27 mouse cellular contexts compared by ENCODE assay signal in genomic region chr19:29674946-29675345, GRCm38 (mm10). TPM values are rescaled to one million over a fixed set of nuclear protein-coding genes. Genes with fewer than 3 reads are reported as not detected.
A peak's percentile ranks its signal among the peaks of the same experiment; 100 is the strongest.
DNase-seq lines count a peak whose midpoint lies in the region; ATAC-seq and TF ChIP-seq lines count a peak whose summit lies in the region.
"Had no signal": no experiment of that assay in that cellular context is flagged by ENCODE, and none has a peak within 500 bp of the region (broad histone marks: within the 10 kb centered on the region; RNA-seq: fewer than 3 reads in every experiment).

No protein-coding gene starts in this region.

- no peak for ATAC-seq in intestine, embryonic 16.5 days
- ATAC-seq in intestine, embryonic 15.5 days: no peak
- no peak for ATAC-seq in intestine, postnatal 0 days
- no peak for ATAC-seq in forebrain, embryonic 15.5 days (replicated peaks)
- ATAC-seq: CD4-positive, CD25-positive, alpha-beta regulatory T cell, adult 4 months; forebrain, embryonic 16.5 days; hindbrain, embryonic 16.5 days had no signal

- no peaks in the 10 kb centered on the region for H3K27me3 ChIP-seq in intestine, embryonic 16.5 days (replicated peaks; ENCODE audit: control insufficient read depth, insufficient read depth, low read length)
- no peaks in the 10 kb centered on the region for H3K27me3 ChIP-seq in intestine, embryonic 15.5 days (replicated peaks)
- H3K27me3 ChIP-seq in liver, adult 2 months (ENCODE audit: control insufficient read depth, insufficient read depth, low read length): no peaks in the 10 kb centered on the region
- no peaks in the 10 kb centered on the region for H3K27me3 ChIP-seq in intestine, postnatal 0 days (replicated peaks; ENCODE audit: control insufficient read depth, insufficient read depth, low read length)
- H3K27me3 ChIP-seq in forebrain, embryonic 15.5 days: no peaks in the 10 kb centered on the region
- H3K27me3 ChIP-seq: embryonic facial prominence, embryonic 15.5 days; hindbrain, embryonic 12.5 days had no signal

- DNase-seq in liver, adult 2 months (ENCODE audit: extremely low read depth, low read depth, low spot score): peak; percentile 33
- no peak for DNase-seq in liver
- DNase-seq in thymus, postnatal 4 days: no peak
- DNase-seq: adrenal gland, postnatal 25 days; B cell, adult 2 months; cerebellum, adult 11 months; cerebellum, adult 8-10 months; cerebellum, postnatal 14 days; embryo, embryonic 11 days; gastrocnemius, postnatal 10 days; heart, adult 18-20 months; heart, postnatal 10 days; heart, postnatal 4 days had no signal

- H3K9ac ChIP-seq in intestine, embryonic 16.5 days (ENCODE audit: low read depth, low read length): no peak overlapping the region
- H3K9ac ChIP-seq in intestine, embryonic 15.5 days: no peak overlapping the region
- H3K9ac ChIP-seq in liver, adult 2 months (ENCODE audit: low read depth, low read length): no peak overlapping the region
- H3K9ac ChIP-seq in intestine, postnatal 0 days (ENCODE audit: low read depth, low read length): no peak overlapping the region
- no peak overlapping the region for H3K9ac ChIP-seq in forebrain, embryonic 15.5 days (replicated peaks)
- H3K9ac ChIP-seq: embryonic facial prominence, embryonic 15.5 days; hindbrain, embryonic 12.5 days had no signal

- TF ChIP-seq CTCF in liver, adult 2 months (IDR thresholded peaks at IDR 0.05; ENCODE audit: low read depth, low read length): no peak
- TF ChIP-seq CTCF in intestine, postnatal 0 days (IDR thresholded peaks at IDR 0.05; ENCODE audit: low read depth): no peak

- peak overlapping the region; percentile 9; the same call in 1 of the 2 replicates for H3K27ac ChIP-seq in intestine, embryonic 16.5 days (ENCODE audit: low read length)
- no peak overlapping the region for H3K27ac ChIP-seq in intestine, embryonic 15.5 days
- peak overlapping the region; percentile 3; the same call in 1 of the 2 replicates for H3K27ac ChIP-seq in liver, adult 2 months (replicated peaks; ENCODE audit: insufficient read depth, low read depth, low read length)
- peak overlapping the region; percentile 63; the same call in 1 of the 2 replicates for H3K27ac ChIP-seq in intestine, postnatal 0 days (ENCODE audit: low read depth, low read length)
- no peak overlapping the region for H3K27ac ChIP-seq in forebrain, embryonic 15.5 days (replicated peaks)
- H3K27ac ChIP-seq: embryonic facial prominence, embryonic 15.5 days; heart, embryonic 10.5 days; hindbrain, embryonic 12.5 days had no signal

- no peaks in the 10 kb centered on the region for H3K9me3 ChIP-seq in intestine, embryonic 16.5 days (ENCODE audit: control insufficient read depth, low read length)
- H3K9me3 ChIP-seq in intestine, embryonic 15.5 days: no peaks in the 10 kb centered on the region
- H3K9me3 ChIP-seq in intestine, postnatal 0 days (ENCODE audit: control insufficient read depth): no peaks in the 10 kb centered on the region
- H3K9me3 ChIP-seq in forebrain, embryonic 15.5 days: no peaks in the 10 kb centered on the region
- H3K9me3 ChIP-seq: embryonic facial prominence, embryonic 15.5 days; G1E; heart, embryonic 10.5 days; hindbrain, embryonic 12.5 days had no signal

- WGBS in intestine, embryonic 16.5 days: 91% methylated on average over 7 of the region's 7 CpGs
- 90% methylated on average over 7 of the region's 7 CpGs for WGBS in intestine, embryonic 15.5 days
- 83% methylated on average over 7 of the region's 7 CpGs for WGBS in liver, adult 2 months
- WGBS in intestine, postnatal 0 days: 86% methylated on average over 7 of the region's 7 CpGs
- 95% methylated on average over 7 of the region's 7 CpGs for WGBS in forebrain, embryonic 15.5 days

- TF ChIP-seq POLR2A in liver, adult 2 months (IDR thresholded peaks at IDR 0.05; ENCODE audit: extremely low read depth, insufficient read depth, low read length): no peak

- H3K36me3 ChIP-seq in intestine, embryonic 16.5 days (ENCODE audit: control insufficient read depth, insufficient read depth, low read length): no peaks in the 10 kb centered on the region
- H3K36me3 ChIP-seq in intestine, embryonic 15.5 days: no peaks in the 10 kb centered on the region
- no peaks in the 10 kb centered on the region for H3K36me3 ChIP-seq in liver, adult 2 months (ENCODE audit: control insufficient read depth, insufficient read depth, low read length)
- no peaks in the 10 kb centered on the region for H3K36me3 ChIP-seq in intestine, postnatal 0 days (ENCODE audit: control insufficient read depth, insufficient read depth)
- H3K36me3 ChIP-seq in forebrain, embryonic 15.5 days: no peaks in the 10 kb centered on the region
- H3K36me3 ChIP-seq: embryonic facial prominence, embryonic 15.5 days; G1E; heart, embryonic 10.5 days; hindbrain, embryonic 12.5 days had no signal

- no peaks in the 10 kb centered on the region; the same call in 1 of the 2 replicates for H3K4me1 ChIP-seq in intestine, embryonic 16.5 days (ENCODE audit: control insufficient read depth, insufficient read depth, low read length)
- H3K4me1 ChIP-seq in intestine, embryonic 15.5 days (replicated peaks): no peaks in the 10 kb centered on the region
- H3K4me1 ChIP-seq in liver, adult 2 months (ENCODE audit: control insufficient read depth, insufficient read depth, low read length): peaks cover 6% of the 10 kb centered on the region; the same call in 1 of the 2 replicates
- H3K4me1 ChIP-seq in intestine, postnatal 0 days (replicated peaks; ENCODE audit: control insufficient read depth, insufficient read depth, low read length): no peaks in the 10 kb centered on the region
- no peaks in the 10 kb centered on the region for H3K4me1 ChIP-seq in forebrain, embryonic 15.5 days
- H3K4me1 ChIP-seq: embryonic facial prominence, embryonic 15.5 days; hindbrain, embryonic 12.5 days had no signal

- H3K4me2 ChIP-seq in intestine, embryonic 16.5 days (ENCODE audit: low read depth, low read length): no peak overlapping the region
- no peak overlapping the region for H3K4me2 ChIP-seq in intestine, embryonic 15.5 days (replicated peaks)
- no peak overlapping the region for H3K4me2 ChIP-seq in intestine, postnatal 0 days (replicated peaks; ENCODE audit: low read depth)
- H3K4me2 ChIP-seq in forebrain, embryonic 15.5 days (replicated peaks): no peak overlapping the region
- H3K4me2 ChIP-seq: embryonic facial prominence, embryonic 15.5 days; hindbrain, embryonic 12.5 days had no signal

- H3K4me3 ChIP-seq in intestine, embryonic 16.5 days (ENCODE audit: low read length): no peak overlapping the region
- H3K4me3 ChIP-seq in intestine, embryonic 15.5 days (replicated peaks): no peak overlapping the region
- no peak overlapping the region for H3K4me3 ChIP-seq in liver, adult 2 months (ENCODE audit: insufficient read depth, low read depth, low read length)
- H3K4me3 ChIP-seq in intestine, postnatal 0 days (ENCODE audit: low read depth, low read length): no peak overlapping the region
- no peak overlapping the region for H3K4me3 ChIP-seq in forebrain, embryonic 15.5 days
- H3K4me3 ChIP-seq: embryonic facial prominence, embryonic 15.5 days; erythroblast, embryonic 14.5 days; heart, embryonic 10.5 days; hindbrain, embryonic 12.5 days had no signal

- no peaks in the 10 kb centered on the region for H3K79me2 ChIP-seq in liver, adult 2 months (ENCODE audit: control insufficient read depth, insufficient read depth, low read length)

RNA-seq across cellular contexts. Expression of gene Mlana, which starts 22.7 kb away (rescaled TPM):
- polyA plus RNA-seq in intestine, embryonic 16.5 days (2015; fragmentation: Nextera tagmentation; extraction: Ambion mirVana): not detected in 2 replicates
- polyA plus RNA-seq in intestine, embryonic 15.5 days (2015; fragmentation: Nextera tagmentation; extraction: Ambion mirVana): not detected in 2 replicates
- total RNA-seq in liver, adult 2 months (2014; rRNA removed): not detected in 2 replicates
- polyA plus RNA-seq in liver, adult 2 months (2012; rRNA removed): not detected in 2 replicates
- 2.7 and 2.9 TPM in 2 replicates for polyA plus RNA-seq in intestine, postnatal 0 days (2015; fragmentation: Nextera tagmentation; extraction: Ambion mirVana)
- polyA plus RNA-seq in forebrain, embryonic 15.5 days (2015; fragmentation: Nextera tagmentation; extraction: Ambion mirVana): not detected in 2 replicates
- total RNA-seq: adrenal gland, adult 18-20 months; adrenal gland, postnatal 25 days; common myeloid progenitor, adult 5-6 weeks; G1E had no signal
- polyA plus RNA-seq: CD4-positive, CD25-positive, alpha-beta regulatory T cell, adult 4 months; erythroblast, embryonic 14.5 days; forebrain, embryonic 16.5 days; G1E; hindbrain, embryonic 12.5 days; hindbrain, embryonic 16.5 days had no signal

RNA-seq across cellular contexts. Expression of gene Ermp1, which starts 26.7 kb away (rescaled TPM):
- polyA plus RNA-seq in intestine, embryonic 16.5 days (2015; fragmentation: Nextera tagmentation; extraction: Ambion mirVana): 7.5 and 8.7 TPM in 2 replicates
- 9.6 and 10.8 TPM in 2 replicates for polyA plus RNA-seq in intestine, embryonic 15.5 days (2015; fragmentation: Nextera tagmentation; extraction: Ambion mirVana)
- 15.6 and 16.3 TPM in 2 replicates for total RNA-seq in liver, adult 2 months (2014; rRNA removed)
- 8.5 and 10.4 TPM in 2 replicates for polyA plus RNA-seq in liver, adult 2 months (2012; rRNA removed)
- polyA plus RNA-seq in intestine, postnatal 0 days (2015; fragmentation: Nextera tagmentation; extraction: Ambion mirVana): 7.8 and 8.3 TPM in 2 replicates
- 7.1 and 8.0 TPM in 2 replicates for polyA plus RNA-seq in forebrain, embryonic 15.5 days (2015; fragmentation: Nextera tagmentation; extraction: Ambion mirVana)

Comparison
In these comparisons a context has a peak if more than half of its experiments do, and no peak if none do; other contexts are left out.
1. H3K27ac ChIP-seq: peak in intestine, embryonic 16.5 days (single experiment), liver, adult 2 months (single experiment) and intestine, postnatal 0 days (single experiment); none in intestine, embryonic 15.5 days (single experiment) and forebrain, embryonic 15.5 days (single experiment).